Mouse (Mus musculus) limb, embryonic 12.5 days (tissue): ENCODE data around the gene Asb6. TPM values are rescaled to one million over a fixed set of nuclear protein-coding genes. Genes with fewer than 3 reads are reported as not detected.

Experiments used
- ATAC-seq: fragments of 200-750 bp; cut with Nextera tagmentation; 2 replicates; pipeline ENCODE4 v1.8.0; 2017; ENCODE audit warnings: low read depth, moderate TSS enrichment; ENCODE audit not compliant: insufficient number of reproducible peaks, insufficient read depth, low FRiP score, low TSS enrichment
- H3K27ac ChIP-seq: fragments of 300-500 bp; sonication (generic); 2 replicates; pipeline ENCODE4 v1.5.1; 2016; ENCODE audit warnings: mild to moderate bottlenecking, moderate library complexity
- H3K27me3 ChIP-seq: fragments of 300-500 bp; sonication (generic); 2 replicates; pipeline ENCODE4 v1.6.1; 2016; ENCODE audit warnings: mild to moderate bottlenecking, moderate library complexity
- H3K36me3 ChIP-seq: fragments of 300-500 bp; sonication (generic); 2 replicates; pipeline ENCODE4 v1.6.1; 2016; ENCODE audit warnings: mild to moderate bottlenecking, moderate library complexity
- H3K4me1 ChIP-seq: fragments of 300-500 bp; sonication (generic); replicated peaks from 2 replicates; pipeline ENCODE4 v1.6.1; 2016
- H3K4me2 ChIP-seq: fragments of 300-500 bp; sonication (generic); 2 replicates; pipeline ENCODE4 v1.6.1; 2016; ENCODE audit warnings: mild to moderate bottlenecking, moderate library complexity
- H3K4me3 ChIP-seq: fragments of 300-500 bp; sonication (generic); replicated peaks from 2 replicates; pipeline ENCODE4 v1.5.1; 2016; ENCODE audit warnings: mild to moderate bottlenecking
- H3K9ac ChIP-seq: fragments of 300-500 bp; sonication (generic); replicated peaks from 2 replicates; pipeline ENCODE4 v1.6.1; 2016; ENCODE audit warnings: mild to moderate bottlenecking, moderate library complexity
- H3K9me3 ChIP-seq: fragments of 300-500 bp; sonication (generic); 2 replicates; pipeline ENCODE4 v1.6.1; 2016; ENCODE audit warnings: mild to moderate bottlenecking, moderate library complexity
- WGBS: fragments of 180-500 bp; shearing (Covaris S2); methylation state at CpG from one replicate; pipeline ENCODE4 v1.1.7; 2016; 5-methylcytosine and 5-hydroxymethylcytosine counted together
- polyA plus RNA-seq: library from polyadenylated mRNA; unstranded; fragments of >200 nt; fragmentation: Nextera tagmentation; extraction: Ambion mirVana; gene quantifications from 2 replicates; pipeline ENCODE4 v1.2.1, GENCODE M21; 2016

Gene Asb6
- polyA plus RNA-seq, 1 experiment from 2014 or later: 47.4 TPM

DNA sequence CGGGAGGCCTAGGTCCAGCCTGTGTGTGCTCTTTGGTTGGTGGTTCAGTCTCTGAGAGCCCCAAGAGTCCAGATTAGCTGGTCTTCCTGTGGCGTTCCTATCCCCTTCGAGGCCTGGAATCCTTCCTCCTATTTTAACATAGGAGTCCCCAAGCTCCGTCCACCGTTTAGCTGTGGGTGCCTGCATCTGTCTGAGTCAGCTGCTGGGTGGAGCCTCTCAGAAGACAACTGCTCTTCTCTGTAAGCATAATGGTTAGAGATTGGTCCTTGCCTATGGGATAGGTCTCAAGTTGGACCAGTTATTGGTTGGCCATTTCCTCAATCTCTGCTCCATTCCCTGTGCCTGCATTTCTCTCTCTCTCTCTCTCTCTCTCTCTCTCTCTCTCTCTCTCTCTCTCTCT is 29.6 kb upstream of the Asb6 start:
- no peaks in the 10 kb centered on the region for H3K27me3 ChIP-seq
- ATAC-seq: no peak
- no peak overlapping the region for H3K4me3 ChIP-seq
- WGBS: 75% methylated on average over 5 of the region's 5 CpGs
- peaks cover 93% of the 10 kb centered on the region for H3K4me1 ChIP-seq
- H3K36me3 ChIP-seq: peaks cover 4% of the 10 kb centered on the region; the same call in 1 of the 2 replicates
- H3K27ac ChIP-seq: peak overlapping the region; percentile 84; the same call in 1 of the 2 replicates
- H3K9ac ChIP-seq: no peak overlapping the region; the same call in 1 of the 2 replicates
- 0 out of 2 replicates have a peak overlapping the region, but pooled peaks have one; percentile 8 for H3K4me2 ChIP-seq
- H3K9me3 ChIP-seq: no peaks in the 10 kb centered on the region

DNA sequence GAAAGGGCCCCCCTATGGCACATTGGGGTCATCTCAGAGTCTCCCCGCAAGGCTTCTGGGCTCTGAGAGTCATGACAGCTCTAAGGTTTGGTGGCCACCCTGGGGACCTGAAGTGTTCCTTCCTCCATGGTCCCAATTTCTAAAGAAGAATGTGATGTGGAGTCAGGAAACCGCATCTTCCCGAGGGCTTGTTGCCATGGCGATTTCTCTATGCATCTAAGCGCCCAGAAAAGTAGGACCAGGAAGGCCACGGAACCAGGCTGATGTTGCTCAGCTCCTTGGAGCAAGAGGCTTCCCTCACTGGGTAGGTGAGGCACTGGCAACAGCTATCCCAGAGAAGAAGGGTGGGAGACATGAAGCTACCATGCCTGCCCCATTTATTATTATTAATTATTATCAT is 26.9 kb upstream of the Asb6 start:
- H3K4me1 ChIP-seq: peaks cover 93% of the 10 kb centered on the region
- H3K27ac ChIP-seq: no peak overlapping the region; the same call in 1 of the 2 replicates
- H3K27me3 ChIP-seq: no peaks in the 10 kb centered on the region
- ATAC-seq: no peak
- no peak overlapping the region for H3K4me2 ChIP-seq
- H3K4me3 ChIP-seq: no peak overlapping the region
- WGBS: 77% methylated on average over 6 of the region's 6 CpGs
- no peaks in the 10 kb centered on the region for H3K9me3 ChIP-seq
- no peak overlapping the region for H3K9ac ChIP-seq
- peaks cover 4% of the 10 kb centered on the region; the same call in 1 of the 2 replicates for H3K36me3 ChIP-seq

DNA sequence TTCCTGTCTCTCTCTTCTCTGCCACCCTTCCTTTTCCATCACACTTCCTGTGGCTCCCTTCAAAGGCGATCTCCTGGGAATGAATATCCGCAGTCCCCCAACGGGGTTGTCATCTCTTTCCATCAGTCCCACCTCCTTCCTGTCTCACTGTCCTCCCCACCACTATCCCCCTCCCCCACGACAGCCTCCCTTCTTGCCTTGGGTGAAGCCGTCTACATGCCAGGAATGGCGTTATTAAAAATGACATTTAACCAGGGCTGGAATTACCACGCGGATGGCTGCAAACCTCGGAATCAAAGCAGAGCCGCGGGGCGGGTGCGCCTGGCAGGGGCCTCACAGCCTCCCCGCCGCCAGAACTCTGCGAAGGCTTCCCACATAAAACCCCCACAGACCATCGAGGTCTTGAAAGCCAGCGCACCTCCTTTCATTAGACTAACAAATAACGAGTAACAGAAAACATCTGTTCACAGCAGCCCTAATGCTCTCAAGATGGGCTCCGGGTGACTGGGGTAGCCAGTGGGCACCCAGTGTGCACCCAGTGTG is 22.7 kb upstream of the Asb6 start:
- H3K4me1 ChIP-seq: peaks cover 95% of the 10 kb centered on the region
- WGBS: 7% methylated on average over 20 of the region's 20 CpGs
- peak overlapping the region; percentile 48 for H3K4me2 ChIP-seq

DNA sequence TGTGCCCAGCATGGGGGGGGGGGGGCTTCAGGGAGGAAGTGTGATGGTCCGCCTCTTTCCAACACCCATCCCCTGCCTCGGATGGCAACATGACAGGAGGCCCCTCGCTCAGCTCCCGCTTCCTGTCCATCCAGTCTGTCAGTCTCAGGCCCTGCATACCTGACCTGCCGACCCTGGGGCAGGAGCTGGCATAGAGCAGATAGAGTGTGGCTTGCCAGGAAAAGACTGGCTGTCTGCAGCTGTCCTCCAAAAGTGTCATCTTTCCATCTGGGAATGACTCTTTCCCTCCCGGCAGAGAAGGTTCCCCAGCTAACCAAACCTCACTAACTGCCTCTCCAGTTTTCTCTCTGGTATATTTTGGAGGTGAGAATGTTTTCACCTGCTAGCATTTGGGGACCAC is 20.4 kb upstream of the Asb6 start:
- H3K9me3 ChIP-seq: no peaks in the 10 kb centered on the region
- H3K4me3 ChIP-seq: peak overlapping the region; percentile 12; the same call in 1 of the 2 replicates
- H3K4me1 ChIP-seq: peaks cover 94% of the 10 kb centered on the region
- ATAC-seq: no peak
- peak overlapping the region; percentile 48 for H3K4me2 ChIP-seq
- WGBS: 10% methylated on average over 6 of the region's 6 CpGs
- H3K36me3 ChIP-seq: peaks cover 6% of the 10 kb centered on the region
- no peaks in the 10 kb centered on the region; the same call in 1 of the 2 replicates for H3K27me3 ChIP-seq
- H3K27ac ChIP-seq: peak overlapping the region; percentile 93
- H3K9ac ChIP-seq: peak overlapping the region; percentile 42; the same call in 1 of the 2 replicates

More for the DNA sequence above, 22.7 kb upstream of the Asb6 start:
- H3K9ac ChIP-seq: no peak overlapping the region; the same call in 1 of the 2 replicates
- no peaks in the 10 kb centered on the region for H3K27me3 ChIP-seq
- peak overlapping the region; percentile 22 for H3K4me3 ChIP-seq
- ATAC-seq: no peak
- H3K27ac ChIP-seq: peak overlapping the region; percentile 93
- no peaks in the 10 kb centered on the region for H3K9me3 ChIP-seq
- peaks cover 6% of the 10 kb centered on the region for H3K36me3 ChIP-seq

DNA sequence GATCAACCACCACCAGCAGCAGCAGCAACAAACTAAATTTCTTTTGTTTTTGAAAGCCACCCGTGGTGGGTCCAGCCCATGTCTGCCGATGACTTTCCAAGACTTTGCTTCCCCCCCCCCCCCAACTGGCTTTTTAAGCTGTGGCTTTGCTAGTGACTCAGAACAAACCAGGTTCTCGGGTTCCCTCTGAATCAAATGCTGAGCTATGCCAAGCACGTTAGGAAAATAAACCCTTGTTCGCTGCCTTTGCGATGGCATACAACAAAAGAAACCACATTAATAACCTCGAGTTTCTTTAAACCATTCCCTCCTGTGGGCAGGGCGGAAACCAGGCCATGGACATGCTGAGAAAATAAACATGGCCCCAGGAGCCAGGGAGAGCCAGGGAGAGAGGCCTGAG is 18.1 kb upstream of the Asb6 start:
- 51% methylated on average over 8 of the region's 8 CpGs for WGBS
- H3K4me2 ChIP-seq: peak overlapping the region; percentile 67

DNA sequence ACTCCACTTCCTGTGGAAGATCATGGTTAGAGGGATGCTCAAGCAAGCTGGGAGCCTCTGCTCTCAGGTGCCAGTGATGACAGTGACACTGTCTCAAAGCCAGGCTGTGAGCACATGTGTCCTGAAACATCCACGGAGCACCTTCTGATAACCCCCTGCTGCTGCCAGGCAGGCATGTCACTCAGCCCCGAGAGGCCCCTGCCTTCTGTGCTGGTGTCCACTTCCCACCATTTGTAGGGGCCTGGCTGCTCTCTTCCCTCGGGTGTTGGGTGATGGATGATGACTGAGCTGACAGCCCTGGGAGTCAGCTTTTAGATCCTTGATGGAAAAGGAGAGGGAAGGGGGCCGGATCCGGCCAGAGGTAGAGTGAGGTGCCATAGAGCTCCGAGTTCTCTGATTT is 16.6 kb upstream of the Asb6 start:
- H3K27ac ChIP-seq: peak overlapping the region; percentile 94
- WGBS: 4% methylated on average over 6 of the region's 6 CpGs
- H3K4me2 ChIP-seq: peak overlapping the region; percentile 67

More for the DNA sequence above, 18.1 kb upstream of the Asb6 start:
- no peak for ATAC-seq
- Histone ChIP-seq H3K4me1 (peaks cover 82% of the 10 kb centered on the region), H3K27me3 (no peaks in the 10 kb centered on the region; the same call in 1 of the 2 replicates), H3K36me3 (peaks cover 6% of the 10 kb centered on the region), H3K9ac (no peak overlapping the region), H3K9me3 (no peaks in the 10 kb centered on the region), H3K4me3 (peak overlapping the region; percentile 97), H3K27ac (peak overlapping the region; percentile 94)

DNA sequence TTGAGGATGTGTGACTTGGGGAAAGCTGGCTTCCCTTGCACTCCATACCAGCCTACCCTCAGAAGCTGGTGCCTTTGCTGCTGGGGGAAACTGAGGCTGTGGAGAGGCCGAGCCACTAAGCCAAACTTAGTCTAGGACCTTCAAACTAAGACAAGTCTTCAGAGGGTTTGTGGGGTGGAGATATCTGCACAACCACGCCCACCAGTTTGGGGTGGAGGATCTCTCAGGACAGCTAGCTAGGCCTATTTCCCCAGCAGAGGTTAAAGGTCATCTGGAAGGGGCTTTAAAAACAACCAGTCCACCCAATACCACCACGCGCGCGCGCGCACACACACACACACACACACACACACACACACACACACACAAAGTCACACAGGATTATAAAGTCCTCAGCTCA is 16.1 kb upstream of the Asb6 start:
- peak overlapping the region; percentile 98 for H3K9ac ChIP-seq
- H3K4me1 ChIP-seq: peaks cover 62% of the 10 kb centered on the region
- WGBS: 39% methylated on average over 8 of the region's 8 CpGs
- no peaks in the 10 kb centered on the region; the same call in 1 of the 2 replicates for H3K27me3 ChIP-seq
- peak overlapping the region; percentile 67 for H3K4me2 ChIP-seq
- peak overlapping the region; percentile 97 for H3K4me3 ChIP-seq
- H3K36me3 ChIP-seq: peaks cover 6% of the 10 kb centered on the region
- ATAC-seq: no peak
- H3K9me3 ChIP-seq: no peaks in the 10 kb centered on the region
- H3K27ac ChIP-seq: peak overlapping the region; percentile 94

More for the DNA sequence above, 16.6 kb upstream of the Asb6 start:
- Histone ChIP-seq H3K27me3 (no peaks in the 10 kb centered on the region; the same call in 1 of the 2 replicates), H3K4me3 (peak overlapping the region; percentile 97), H3K9me3 (no peaks in the 10 kb centered on the region), H3K4me1 (peaks cover 67% of the 10 kb centered on the region), H3K36me3 (peaks cover 6% of the 10 kb centered on the region), H3K9ac (peak overlapping the region; percentile 98)
- no peak for ATAC-seq

DNA sequence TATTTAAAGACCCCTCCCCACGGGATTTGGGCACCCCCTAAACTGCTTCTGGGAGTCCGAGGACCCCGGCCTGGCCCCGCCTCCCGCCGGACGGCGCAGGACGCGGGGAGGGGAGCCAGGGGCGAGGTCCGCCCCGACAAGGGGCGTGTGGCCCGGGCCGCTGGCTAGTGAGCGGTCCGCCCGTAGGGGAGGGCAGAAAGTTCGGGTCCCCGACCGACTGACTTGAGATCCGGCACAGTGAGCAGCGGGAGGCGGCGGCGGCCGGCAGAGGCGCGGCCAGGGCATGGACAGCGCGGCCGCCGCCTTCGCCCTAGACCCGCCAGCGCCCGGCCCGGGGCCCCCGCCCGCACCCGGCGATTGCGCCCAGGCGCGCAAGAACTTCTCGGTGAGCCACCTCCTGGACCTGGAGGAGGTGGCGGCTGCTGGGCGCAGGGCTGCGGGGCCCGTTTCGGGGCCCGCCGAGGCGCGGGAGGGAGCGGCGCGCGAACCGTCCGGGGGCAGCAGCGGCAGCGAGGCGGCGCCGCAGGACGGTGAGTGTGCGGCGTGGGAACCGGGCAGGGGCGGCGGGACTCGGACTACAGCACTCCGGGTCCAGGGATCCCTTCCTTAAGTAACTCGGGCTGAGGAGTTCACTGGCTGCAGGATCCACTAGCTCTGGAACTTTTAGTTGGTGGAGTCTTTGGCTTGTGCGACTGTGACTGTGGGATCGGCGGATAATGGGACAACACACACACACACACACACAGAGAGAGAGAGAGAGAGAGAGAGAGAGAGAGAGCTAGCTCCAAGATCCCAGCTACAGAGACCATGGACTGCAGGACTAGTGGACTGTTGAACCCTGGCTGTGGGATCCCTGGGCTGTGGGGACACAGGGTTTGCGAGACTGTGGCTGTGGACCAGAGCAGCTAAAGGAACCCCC is 15.3 kb upstream of the Asb6 start:
- peak overlapping the region; percentile 98 for H3K9ac ChIP-seq
- H3K4me3 ChIP-seq: peak overlapping the region; percentile 97
- H3K9me3 ChIP-seq: no peaks in the 10 kb centered on the region
- H3K4me2 ChIP-seq: peak overlapping the region; percentile 67
- peaks cover 6% of the 10 kb centered on the region for H3K36me3 ChIP-seq
- H3K27ac ChIP-seq: peak overlapping the region; percentile 94
- H3K4me1 ChIP-seq: peaks cover 54% of the 10 kb centered on the region
- no peaks in the 10 kb centered on the region; the same call in 1 of the 2 replicates for H3K27me3 ChIP-seq
- ATAC-seq: peak; percentile 46
- 1% methylated on average over 74 of the region's 80 CpGs for WGBS

DNA sequence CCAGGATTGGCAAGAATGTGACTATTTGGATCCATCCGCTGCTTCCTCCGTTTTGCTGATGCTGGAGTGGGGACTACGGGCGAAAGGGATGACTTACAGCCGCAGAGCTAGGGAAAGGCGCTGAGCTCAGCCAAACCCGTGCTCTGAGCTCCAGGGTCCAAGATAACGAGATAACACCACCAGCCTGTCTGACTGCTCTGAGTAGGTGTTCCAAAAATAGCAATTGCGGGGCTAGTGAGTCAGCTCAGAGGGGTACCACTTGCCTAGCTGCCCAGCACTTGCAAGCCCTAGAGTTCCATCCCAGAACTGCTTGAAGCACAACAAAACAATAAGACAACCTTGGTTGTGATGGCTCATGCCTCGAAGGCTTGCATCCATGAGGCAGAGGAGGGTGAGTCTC is 12.5 kb upstream of the Asb6 start:
- no peak overlapping the region for H3K4me3 ChIP-seq
- WGBS: 51% methylated on average over 10 of the region's 10 CpGs
- no peaks in the 10 kb centered on the region; the same call in 1 of the 2 replicates for H3K27me3 ChIP-seq
- no peak overlapping the region for H3K27ac ChIP-seq
- peaks cover 28% of the 10 kb centered on the region for H3K4me1 ChIP-seq
- no peaks in the 10 kb centered on the region for H3K9me3 ChIP-seq
- ATAC-seq: no peak
- H3K36me3 ChIP-seq: no peaks in the 10 kb centered on the region
- no peak overlapping the region for H3K4me2 ChIP-seq
- no peak overlapping the region for H3K9ac ChIP-seq

DNA sequence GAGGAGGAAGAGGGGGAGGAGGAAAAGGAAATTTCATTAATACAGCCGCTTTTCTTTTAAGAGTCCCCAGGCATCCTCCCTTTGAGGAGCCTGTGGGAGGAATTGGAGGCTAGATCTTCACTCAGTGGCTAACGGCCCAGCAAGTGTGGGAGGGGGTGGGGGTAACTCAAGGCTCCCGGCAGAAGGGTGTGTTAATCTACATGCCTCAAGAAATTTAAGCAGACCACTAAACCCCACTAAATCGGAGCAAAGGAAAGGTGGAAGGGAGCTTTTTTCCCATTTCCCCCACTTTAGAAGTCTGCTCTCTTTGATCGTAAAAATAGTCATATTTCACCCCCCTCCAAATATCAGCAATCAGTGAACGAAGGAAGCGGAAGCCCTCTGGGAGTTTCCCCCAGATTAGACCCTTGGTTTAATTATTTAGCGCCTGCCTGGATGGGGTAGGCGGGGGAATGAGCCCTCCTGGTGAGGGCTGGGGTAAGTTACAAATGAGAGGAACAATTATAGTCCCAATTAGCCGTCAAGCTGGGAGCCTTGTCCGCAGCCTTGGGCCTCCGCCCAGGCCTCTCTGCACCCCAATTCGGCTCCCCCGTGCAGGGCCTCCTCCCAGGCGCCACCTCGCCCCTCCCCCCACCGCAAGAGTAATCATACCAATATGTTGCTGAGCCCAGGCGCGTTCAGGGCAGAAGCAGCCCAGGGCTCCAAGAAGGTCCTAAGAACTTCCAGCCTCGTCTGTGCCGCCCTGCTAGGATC is 6.3 kb upstream of the Asb6 start:
- H3K27me3 ChIP-seq: no peaks in the 10 kb centered on the region
- H3K9ac ChIP-seq: no peak overlapping the region; the same call in 1 of the 2 replicates
- peak overlapping the region; percentile 42 for H3K4me2 ChIP-seq
- ATAC-seq: peak; percentile 50; the same call in 1 of the 2 replicates
- no peaks in the 10 kb centered on the region for H3K36me3 ChIP-seq
- peaks cover 54% of the 10 kb centered on the region for H3K4me1 ChIP-seq
- 0 out of 2 replicates have a peak overlapping the region, but pooled peaks have one; percentile 6 for H3K4me3 ChIP-seq
- H3K9me3 ChIP-seq: no peaks in the 10 kb centered on the region
- H3K27ac ChIP-seq: peak overlapping the region; percentile 91
- WGBS: 2% methylated on average over 21 of the region's 21 CpGs
